Mouse (Mus musculus) thymus, postnatal 10 days (tissue): ENCODE data around the gene Vldlr.

ENCODE experiments used
- DNase-seq, 2 experiments: peaks; one replicate each; pipeline ENCODE4 v3.0.0; 2021; ENCODE audit warnings: low spot score in 2 of 2

Gene Vldlr

GRCm38 (mm10) chr19:27233386-27233785, 17.1 kb downstream of the Vldlr start:
- no peak for DNase-seq

GRCm38 (mm10) chr19:27239913-27240312, 23.6 kb downstream of the Vldlr start:
- no peak for DNase-seq

- no peak for DNase-seq
Measured at GRCm38 (mm10) chr19:27243527-27243926, 27.2 kb downstream of the Vldlr start.

- no peak for DNase-seq
Measured at GRCm38 (mm10) chr19:27254756-27255155, 38.5 kb downstream of the Vldlr start.

- no peak for DNase-seq
Measured at GRCm38 (mm10) chr19:27255678-27256077, 39.4 kb downstream of the Vldlr start.

GRCm38 (mm10) chr19:27260102-27260501, 43.8 kb downstream of the Vldlr start:
- DNase-seq = no peak

- DNase-seq = no peak
Measured at GRCm38 (mm10) chr19:27260621-27261278, 44.5 kb downstream of the Vldlr start.

GRCm38 (mm10) chr19:27262141-27262540, 45.9 kb downstream of the Vldlr start:
- no peak for DNase-seq

- DNase-seq = no peak
Measured at GRCm38 (mm10) chr19:27273385-27273784, 57.1 kb downstream of the Vldlr start.

GRCm38 (mm10) chr19:27274382-27274781, 58.1 kb downstream of the Vldlr start:
- no peak for DNase-seq

GRCm38 (mm10) chr19:27279174-27279573, 62.9 kb downstream of the Vldlr start:
- no peak for DNase-seq
